Mouse (Mus musculus) layer of hippocampus, adult 9-11 months (tissue): ENCODE measurements around the gene Ifna6.
A peak's percentile ranks its signal among the peaks of the same experiment; 100 is the strongest.

Source experiments
- DNase-seq: peaks from one replicate; pipeline ENCODE4 v3.0.0; 2022

Ifna6 gene

GRCm38 (mm10) chr4:88849698-88850097, 22.5 kb downstream of the Ifna6 start, which contains the start of gene Ifna1:
Gene Ifna1, plus strand, starts transcription at chr4:88850087.
- DNase-seq = no peak

- DNase-seq = no peak
These were observed 24.0 kb downstream of the Ifna6 start for GRCm38 (mm10) chr4:88851026-88851763.

- DNase-seq = no peak
These were observed 32.0 kb downstream of the Ifna6 start for GRCm38 (mm10) chr4:88859214-88859613.

GRCm38 (mm10) chr4:88863309-88863708, 36.1 kb downstream of the Ifna6 start:
- DNase-seq = no peak

GRCm38 (mm10) chr4:88864599-88864998, 37.4 kb downstream of the Ifna6 start:
- no peak for DNase-seq

- no peak for DNase-seq
These were observed 37.9 kb downstream of the Ifna6 start for GRCm38 (mm10) chr4:88865011-88865569.

GRCm38 (mm10) chr4:88867366-88867925, 40.2 kb downstream of the Ifna6 start:
- DNase-seq = peak; percentile 52

GRCm38 (mm10) chr4:88867926-88868911, 41.0 kb downstream of the Ifna6 start:
- DNase-seq = no peak

GRCm38 (mm10) chr4:88872691-88873090, 45.5 kb downstream of the Ifna6 start:
- no peak for DNase-seq

GRCm38 (mm10) chr4:88875435-88876095, 48.3 kb downstream of the Ifna6 start:
- DNase-seq = no peak

- no peak for DNase-seq
These were observed 49.3 kb downstream of the Ifna6 start for GRCm38 (mm10) chr4:88876520-88876919.
